Mouse (Mus musculus): Measurements from ENCODE around the gene Rhbg. TPM values are rescaled to one million over a fixed set of nuclear protein-coding genes. Genes with fewer than 3 reads are reported as not detected.

Gene Rhbg
- 0.12 TPM in 1 of 2 replicates, not detected in the other for polyA plus RNA-seq (2015; fragmentation: Nextera tagmentation; extraction: Ambion mirVana)

GRCm38 (mm10) chr3:88254268-88254926 is at the start of gene Rhbg:
Gene Rhbg, minus strand, starts transcription at chr3:88254709.

DNA sequence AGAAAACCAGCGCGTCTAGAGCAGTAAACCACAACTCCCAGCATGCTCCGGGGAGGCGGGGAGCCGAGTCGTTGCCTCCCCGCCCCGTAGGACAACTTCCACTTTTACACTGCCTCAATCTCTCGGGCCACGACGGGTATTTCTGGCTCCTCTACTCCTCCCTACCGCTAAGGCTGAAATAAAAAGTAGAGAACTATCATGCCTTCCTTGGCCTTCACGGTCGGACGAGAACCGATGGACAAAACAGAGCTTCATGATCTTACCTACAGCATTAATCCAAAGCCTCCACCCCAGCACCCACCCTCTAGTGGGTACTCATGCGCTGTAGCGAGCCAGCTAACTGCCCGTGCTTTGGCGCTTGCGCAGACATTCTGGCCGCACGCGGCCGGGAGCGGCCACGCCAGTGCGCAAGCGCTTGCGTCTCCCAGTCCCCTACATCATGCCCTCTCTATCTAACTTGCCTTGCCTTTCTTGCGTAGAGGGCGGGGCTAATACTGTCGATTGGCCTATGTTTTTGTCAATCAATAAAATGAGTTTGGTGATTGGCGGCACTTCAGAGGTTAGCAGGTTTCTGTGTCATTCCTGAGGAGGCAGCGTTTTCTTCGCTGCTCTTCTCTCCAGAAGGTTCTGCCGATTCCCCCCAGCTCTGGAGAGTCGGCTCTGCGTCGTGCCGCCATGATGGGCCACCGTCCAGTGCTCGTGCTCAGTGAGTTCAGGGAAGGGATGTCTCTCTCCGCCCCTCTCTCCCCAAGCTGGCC is 42.2 kb upstream of the Rhbg start, which contains the start of the genes Tsacc and Cct3:
Gene Tsacc (minus strand): TSS at position 439 of the 758 bp plus-strand sequence.
Gene Cct3 (plus strand): TSS at position 556 of the 758 bp plus-strand sequence.

GRCm38 (mm10) chr3:88287110-88287509 is 32.6 kb upstream of the Rhbg start, which contains the start of gene Gm38392:
Gene Gm38392, minus strand, starts transcription at chr3:88287210.

Other genes starting within 250 kb of the Rhbg start
- not detected in 2 replicates for gene Hapln2, start 227.1 kb downstream of the Rhbg start, polyA plus RNA-seq (2015; fragmentation: Nextera tagmentation; extraction: Ambion mirVana)
- 24.4 and 25.0 TPM in 2 replicates for gene Gpatch4, start 211.6 kb downstream of the Rhbg start, polyA plus RNA-seq (2015; fragmentation: Nextera tagmentation; extraction: Ambion mirVana)
- 54.5 and 63.5 TPM in 2 replicates for gene Naxe, start 196.2 kb downstream of the Rhbg start, polyA plus RNA-seq (2015; fragmentation: Nextera tagmentation; extraction: Ambion mirVana)
- not detected in 2 replicates for gene Ttc24, start 176.4 kb downstream of the Rhbg start, polyA plus RNA-seq (2015; fragmentation: Nextera tagmentation; extraction: Ambion mirVana)
- 8.6 and 9.2 TPM in 2 replicates for gene Iqgap3, start 172.7 kb downstream of the Rhbg start, polyA plus RNA-seq (2015; fragmentation: Nextera tagmentation; extraction: Ambion mirVana)
- gene Mef2d, start 112.3 kb downstream of the Rhbg start, polyA plus RNA-seq (2015; fragmentation: Nextera tagmentation; extraction: Ambion mirVana) = 11.0 and 13.3 TPM in 2 replicates
- gene Gm38392, start 32.5 kb upstream of the Rhbg start, polyA plus RNA-seq (2015; fragmentation: Nextera tagmentation; extraction: Ambion mirVana) = 0.11 TPM in 1 of 2 replicates, not detected in the other
- 6.8 and 8.8 TPM in 2 replicates for gene Tsacc, start 42.3 kb upstream of the Rhbg start, polyA plus RNA-seq (2015; fragmentation: Nextera tagmentation; extraction: Ambion mirVana)
- 250 and 259 TPM in 2 replicates for gene Cct3, start 42.4 kb upstream of the Rhbg start, polyA plus RNA-seq (2015; fragmentation: Nextera tagmentation; extraction: Ambion mirVana)
- gene Glmp, start 70.3 kb upstream of the Rhbg start, polyA plus RNA-seq (2015; fragmentation: Nextera tagmentation; extraction: Ambion mirVana) = 110 and 123 TPM in 2 replicates
- 1.7 and 2.1 TPM in 2 replicates for gene Tmem79, start 81.4 kb upstream of the Rhbg start, polyA plus RNA-seq (2015; fragmentation: Nextera tagmentation; extraction: Ambion mirVana)
- 23.4 and 27.3 TPM in 2 replicates for gene Smg5, start 81.6 kb upstream of the Rhbg start, polyA plus RNA-seq (2015; fragmentation: Nextera tagmentation; extraction: Ambion mirVana)
- gene Paqr6, start 109.9 kb upstream of the Rhbg start, polyA plus RNA-seq (2015; fragmentation: Nextera tagmentation; extraction: Ambion mirVana) = 9.5 and 10.4 TPM in 2 replicates
- not detected in 2 replicates for gene Bglap3, start 118.0 kb upstream of the Rhbg start, polyA plus RNA-seq (2015; fragmentation: Nextera tagmentation; extraction: Ambion mirVana)
- not detected in 2 replicates for gene Bglap2, start 124.0 kb upstream of the Rhbg start, polyA plus RNA-seq (2015; fragmentation: Nextera tagmentation; extraction: Ambion mirVana)
- gene Bglap, start 129.8 kb upstream of the Rhbg start, polyA plus RNA-seq (2015; fragmentation: Nextera tagmentation; extraction: Ambion mirVana) = 0.50 and 0.57 TPM in 2 replicates
- gene Pmf1, start 155.6 kb upstream of the Rhbg start, polyA plus RNA-seq (2015; fragmentation: Nextera tagmentation; extraction: Ambion mirVana) = 130 and 143 TPM in 2 replicates
- 11.0 and 12.1 TPM in 2 replicates for gene Slc25a44, start 170.4 kb upstream of the Rhbg start, polyA plus RNA-seq (2015; fragmentation: Nextera tagmentation; extraction: Ambion mirVana)
- 15.6 and 16.4 TPM in 2 replicates for gene Sema4a, start 206.5 kb upstream of the Rhbg start, polyA plus RNA-seq (2015; fragmentation: Nextera tagmentation; extraction: Ambion mirVana)

Data from spleen, postnatal 0 days (tissue).